Mouse (Mus musculus) erythroid progenitor cell, adult 5-6 weeks (primary cell): ENCODE measurements around the gene Pacsin2. TPM values are rescaled to one million over a fixed set of nuclear protein-coding genes. Genes with fewer than 3 reads are reported as not detected.
"Not testable (repeated sequence)": the region's sequence is repeated elsewhere in the genome, so short reads cannot be mapped to it uniquely, and the experiment has no call there.

ENCODE experiments used
- ATAC-seq: replicated peaks from 2 replicates; pipeline ENCODE4 v1.8.0; 2016; ENCODE audit warnings: moderate number of reproducible peaks, mild to moderate bottlenecking, moderate TSS enrichment, inconsistent platforms; ENCODE audit not compliant: poor library complexity, low FRiP score, severe bottlenecking
- total RNA-seq, 2 experiments: library from RNA; stranded (forward) in 1 of 2; stranded (reverse) in 1 of 2; fragments of 150-400 nt in 1 of 2; fragments of 186-747, 209-891 nt in 1 of 2; gene quantifications; 2 replicates each; pipeline versions ENCODE4 v1.2.3 to v1.2.4; 2015 to 2017; ENCODE audit warnings: low replicate concordance in 2 of 2

Pacsin2 gene
- total RNA-seq, 2 experiments from 2014 or later, result 81.7 to 145 TPM

- ATAC-seq, result no peak
Measured at GRCm38 (mm10) chr15:83392722-83393121, 71.7 kb downstream of the Pacsin2 start.

GRCm38 (mm10) chr15:83387911-83388310 is 76.5 kb downstream of the Pacsin2 start:
- ATAC-seq, result no peak

- no peak for ATAC-seq
Measured at GRCm38 (mm10) chr15:83383633-83384032, 80.8 kb downstream of the Pacsin2 start.

GRCm38 (mm10) chr15:83383136-83383535 is 81.3 kb downstream of the Pacsin2 start:
- ATAC-seq, result no peak

GRCm38 (mm10) chr15:83382467-83382866 is 81.9 kb downstream of the Pacsin2 start:
- no peak for ATAC-seq

- peak; percentile 57 for ATAC-seq
Measured at GRCm38 (mm10) chr15:83377153-83377552, 87.3 kb downstream of the Pacsin2 start.

- ATAC-seq, result peak; percentile 81
Measured at GRCm38 (mm10) chr15:83375136-83375535, 89.3 kb downstream of the Pacsin2 start.

- ATAC-seq, result no peak
Measured at GRCm38 (mm10) chr15:83374076-83374475, 90.3 kb downstream of the Pacsin2 start.

GRCm38 (mm10) chr15:83368702-83369101 is 95.7 kb downstream of the Pacsin2 start:
- not testable (repeated sequence) for ATAC-seq

GRCm38 (mm10) chr15:83368261-83368660 is 96.1 kb downstream of the Pacsin2 start:
- no peak for ATAC-seq

- peak; percentile 88 for ATAC-seq
Measured at GRCm38 (mm10) chr15:83366933-83367552, 97.4 kb downstream of the Pacsin2 start.

GRCm38 (mm10) chr15:83365697-83366096 is 98.7 kb downstream of the Pacsin2 start:
- no peak for ATAC-seq

- ATAC-seq, result no peak
Measured at GRCm38 (mm10) chr15:83364194-83364593, 100.2 kb downstream of the Pacsin2 start.

- 0 out of 2 replicates have a peak, but pooled peaks have one; percentile 20 for ATAC-seq
Measured at GRCm38 (mm10) chr15:83362813-83363212, 101.6 kb downstream of the Pacsin2 start.

GRCm38 (mm10) chr15:83360899-83361298 is 103.5 kb downstream of the Pacsin2 start:
- ATAC-seq, result not testable (repeated sequence)

- ATAC-seq, result no peak
Measured at GRCm38 (mm10) chr15:83360140-83360539, 104.3 kb downstream of the Pacsin2 start.

- no peak for ATAC-seq
Measured at GRCm38 (mm10) chr15:83358476-83358875, 105.9 kb downstream of the Pacsin2 start.

- ATAC-seq, result no peak
Measured at GRCm38 (mm10) chr15:83351546-83351945, 112.9 kb downstream of the Pacsin2 start.

- ATAC-seq, result no peak
Measured at GRCm38 (mm10) chr15:83350859-83351258, 113.5 kb downstream of the Pacsin2 start.

GRCm38 (mm10) chr15:83349954-83350711 is 114.3 kb downstream of the Pacsin2 start, which contains the start of gene Arfgap3:
TSS of gene Arfgap3 (minus strand) at chr15:83350247.
- ATAC-seq, result peak; percentile 87
